Mouse (Mus musculus) skeletal muscle tissue, adult 2 months (tissue): ENCODE data around the gene Ngfr.

ENCODE experiments used
- DNase-seq: peaks from one replicate; pipeline ENCODE4 v3.0.0-alpha.2; 2012; ENCODE audit warnings: low read depth, low spot score

The Ngfr gene

GRCm38 (mm10) chr11:95567936-95568715, 19.4 kb downstream of the Ngfr start:
- DNase-seq: no peak

GRCm38 (mm10) chr11:95567366-95567765, 20.2 kb downstream of the Ngfr start:
- no peak for DNase-seq

GRCm38 (mm10) chr11:95565327-95565726, 22.2 kb downstream of the Ngfr start:
- DNase-seq: no peak

- no peak for DNase-seq
Observed at GRCm38 (mm10) chr11:95563849-95564248, 23.7 kb downstream of the Ngfr start.

GRCm38 (mm10) chr11:95560773-95561172, 26.8 kb downstream of the Ngfr start:
- no peak for DNase-seq

GRCm38 (mm10) chr11:95559761-95560160, 27.8 kb downstream of the Ngfr start:
- no peak for DNase-seq

GRCm38 (mm10) chr11:95557719-95558118, 29.8 kb downstream of the Ngfr start:
- DNase-seq: no peak

- DNase-seq: no peak
Observed at GRCm38 (mm10) chr11:95557032-95557431, 30.5 kb downstream of the Ngfr start.

- no peak for DNase-seq
Observed at GRCm38 (mm10) chr11:95555279-95555678, 32.3 kb downstream of the Ngfr start.

- DNase-seq: no peak
Observed at GRCm38 (mm10) chr11:95550301-95551021, 37.1 kb downstream of the Ngfr start.

- no peak for DNase-seq
Observed at GRCm38 (mm10) chr11:95546021-95546782, 41.3 kb downstream of the Ngfr start.

GRCm38 (mm10) chr11:95544546-95545327, 42.8 kb downstream of the Ngfr start:
- no peak for DNase-seq

GRCm38 (mm10) chr11:95540637-95541385, 46.7 kb downstream of the Ngfr start:
- no peak for DNase-seq

GRCm38 (mm10) chr11:95538378-95539104, 49.0 kb downstream of the Ngfr start:
- DNase-seq: peak; percentile 46

GRCm38 (mm10) chr11:95533484-95534160, 53.9 kb downstream of the Ngfr start:
- DNase-seq: peak; percentile 84

GRCm38 (mm10) chr11:95532353-95533072, 55.0 kb downstream of the Ngfr start:
- DNase-seq: no peak

GRCm38 (mm10) chr11:95528231-95528630, 59.3 kb downstream of the Ngfr start:
- DNase-seq: no peak

GRCm38 (mm10) chr11:95527307-95527706, 60.2 kb downstream of the Ngfr start:
- no peak for DNase-seq

- peak; percentile 63 for DNase-seq
Observed at GRCm38 (mm10) chr11:95521563-95521962, 66.0 kb downstream of the Ngfr start.
